Mouse (Mus musculus): ENCODE measurements at regions not wholly inside any gene's neighbourhood (a gene's known extent, or its start where the extent isn't known, plus 50 kb on each side); places are given as distances from the start of the nearest gene placed in this dataset.

- intact Hi-C loops (cut with DNase I): loop anchor here (10.0 kb wide), 1 partner anchor 190 kb away; the partner anchor contains the start of gene Sox9
- DNase-seq (ENCODE audit: low spot score in 2 of 2): no peak
Measured at GRCm38 (mm10) chr11:112974893-112975292, 192.9 kb downstream of the Sox9 start.

DNA sequence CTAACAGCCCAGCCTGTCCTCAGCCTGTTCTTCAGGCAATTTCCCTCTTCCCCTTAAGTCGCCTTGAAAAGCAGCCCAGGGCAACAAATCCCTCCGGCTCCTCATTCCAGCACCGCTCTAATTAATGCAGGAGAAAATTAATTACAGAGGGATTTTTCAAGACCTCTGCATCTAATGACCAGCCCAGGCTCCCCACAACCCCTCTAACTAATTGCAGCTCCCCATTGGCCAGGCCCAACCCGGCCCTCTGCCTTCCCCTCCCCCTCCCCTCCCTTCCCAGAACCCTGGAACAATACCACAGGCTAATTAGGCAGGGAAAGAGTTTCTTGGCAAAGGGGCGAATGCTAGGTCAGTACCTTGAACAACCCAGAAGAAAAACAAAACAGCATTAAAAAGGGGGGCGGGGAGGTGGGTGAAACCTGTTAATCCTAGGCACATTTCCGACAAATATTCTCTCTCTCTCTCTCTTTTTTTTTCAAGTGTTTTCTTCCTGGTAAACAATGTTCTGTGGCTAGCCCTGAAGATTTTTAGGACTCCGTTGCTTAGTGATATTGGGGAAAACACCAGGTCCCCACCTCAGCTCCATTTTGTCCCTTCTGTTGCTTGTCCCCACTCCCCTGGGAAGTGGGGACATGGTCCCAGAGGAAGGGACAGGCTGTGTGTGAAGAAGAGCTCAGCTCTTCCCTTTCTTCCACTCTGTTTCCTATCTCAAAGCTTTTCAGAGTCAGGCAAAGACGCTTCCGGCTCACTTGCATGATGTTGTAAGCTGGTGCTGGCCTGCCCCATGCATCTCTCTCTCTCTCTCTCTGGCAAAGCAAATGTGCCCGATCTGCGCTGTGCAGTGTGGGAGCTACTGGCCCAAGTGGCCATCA lies 195.1 kb downstream of the Sox9 start:
- intact Hi-C loops (cut with DNase I): loop anchor here (2.0 to 10.0 kb wide), 2 partner anchors 166 to 192 kb away; partner anchors contain the start of gene Sox9
- no peak for DNase-seq (ENCODE audit: low spot score in 2 of 2)

- DNase-seq (ENCODE audit: low spot score in 2 of 2): no peak
- intact Hi-C loops (cut with DNase I): loop anchor here (10.0 kb wide), 1 partner anchor 194 kb away; the partner anchor contains the start of gene Sox9
Measured at GRCm38 (mm10) chr11:112978884-112979283, 196.9 kb downstream of the Sox9 start.

DNA sequence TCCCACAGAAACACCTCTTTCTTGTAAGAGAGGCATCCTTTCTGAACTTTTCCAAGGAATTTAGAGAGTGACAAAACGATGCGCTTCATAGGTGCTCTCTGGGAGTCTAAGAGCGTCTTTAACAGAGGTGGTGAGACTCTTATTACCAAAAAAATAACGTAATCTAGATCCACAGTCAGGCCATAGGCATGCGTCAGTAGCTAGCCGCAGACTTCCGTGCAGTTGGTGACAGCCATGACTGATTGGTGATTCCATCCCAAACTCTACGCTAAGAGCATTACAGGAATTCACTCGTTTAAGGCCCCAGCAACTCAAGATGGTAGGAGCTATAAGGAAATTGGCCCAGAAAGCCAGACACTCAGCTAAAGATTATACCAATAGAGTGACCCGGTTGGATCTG lies 197.4 kb downstream of the Sox9 start:
- intact Hi-C loops (cut with DNase I): loop anchor here (10.0 kb wide), 1 partner anchor 195 kb away; the partner anchor contains the start of gene Sox9
- DNase-seq (ENCODE audit: low spot score in 2 of 2): no peak

GRCm38 (mm10) chr11:112982165-112982801 lies 200.3 kb downstream of the Sox9 start:
- intact Hi-C loops (cut with DNase I): loop anchor here (5.0 kb wide), 1 partner anchor 35 kb away; no protein-coding TSS in a partner anchor
- no peak for DNase-seq (ENCODE audit: low spot score in 2 of 2)

DNA sequence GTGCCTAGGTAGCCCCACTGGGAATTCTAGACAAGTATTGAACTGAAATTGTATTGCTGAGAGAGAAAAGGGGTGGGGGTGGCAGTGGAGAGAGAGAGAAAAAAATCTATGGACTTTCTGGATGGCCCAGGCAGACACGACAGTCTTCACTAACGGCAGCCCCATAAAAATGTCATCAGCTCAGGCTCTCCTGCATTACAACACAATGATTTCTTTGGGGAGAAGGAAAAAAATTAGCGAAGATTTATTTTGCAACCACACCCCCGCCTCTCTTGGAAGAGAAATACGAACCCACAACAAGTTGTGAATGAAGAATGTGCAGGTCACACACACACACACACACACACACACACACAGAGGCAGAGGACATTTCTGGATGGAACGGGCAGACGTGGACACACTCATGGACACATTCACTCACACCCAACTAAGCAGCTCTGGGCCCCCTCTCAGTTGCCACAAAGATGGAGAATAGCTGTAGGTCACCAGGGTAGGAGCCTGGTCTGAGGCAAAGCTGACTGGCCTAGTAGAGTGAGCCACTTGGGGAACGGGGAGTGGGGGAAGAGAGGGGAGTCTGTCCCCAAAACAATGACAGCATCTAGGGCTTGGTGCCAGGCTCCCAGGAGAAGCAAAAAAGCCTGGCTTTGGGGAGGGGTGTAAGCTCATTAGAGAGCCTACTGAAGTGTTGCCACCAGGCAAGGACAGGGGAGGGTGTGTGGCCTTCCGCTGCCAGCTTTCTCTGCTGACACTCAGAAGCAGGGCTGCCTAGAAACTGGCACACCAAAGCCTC lies 201.0 kb downstream of the Sox9 start:
- intact Hi-C loops (cut with DNase I): loop anchor here (5.0 kb wide), 1 partner anchor 34 kb away; no protein-coding TSS in a partner anchor
- peak; percentile 33 to 38 for DNase-seq (ENCODE audit: low spot score in 2 of 2)

DNA sequence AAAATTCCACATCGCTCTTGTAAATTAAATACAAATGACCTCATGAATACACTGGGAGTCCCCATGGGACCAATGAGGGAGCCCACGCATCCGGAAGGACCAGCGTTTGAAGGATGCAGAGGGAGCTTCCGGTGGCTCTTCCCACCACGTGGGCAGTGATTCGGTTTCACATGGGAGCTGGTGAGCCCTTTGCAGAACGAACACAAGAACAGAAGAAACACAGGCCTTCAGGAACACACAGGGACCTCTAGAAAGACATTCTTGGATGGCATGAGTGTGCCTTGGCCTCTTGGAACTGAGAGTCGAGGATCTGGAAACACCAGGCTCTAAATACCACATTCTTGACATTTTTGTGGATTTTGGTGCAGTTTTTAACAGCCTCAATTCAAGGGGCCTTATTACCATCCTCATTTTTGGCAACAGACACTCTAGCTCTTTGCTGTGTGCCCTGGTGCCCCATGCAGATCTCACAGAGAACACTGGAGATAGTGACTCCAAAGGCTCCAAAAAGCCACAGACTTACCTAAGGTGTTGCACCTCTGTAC lies 204.1 kb downstream of the Sox9 start:
- intact Hi-C loops (cut with DNase I): no loop called here
- no peak for DNase-seq (ENCODE audit: low spot score in 2 of 2)

DNA sequence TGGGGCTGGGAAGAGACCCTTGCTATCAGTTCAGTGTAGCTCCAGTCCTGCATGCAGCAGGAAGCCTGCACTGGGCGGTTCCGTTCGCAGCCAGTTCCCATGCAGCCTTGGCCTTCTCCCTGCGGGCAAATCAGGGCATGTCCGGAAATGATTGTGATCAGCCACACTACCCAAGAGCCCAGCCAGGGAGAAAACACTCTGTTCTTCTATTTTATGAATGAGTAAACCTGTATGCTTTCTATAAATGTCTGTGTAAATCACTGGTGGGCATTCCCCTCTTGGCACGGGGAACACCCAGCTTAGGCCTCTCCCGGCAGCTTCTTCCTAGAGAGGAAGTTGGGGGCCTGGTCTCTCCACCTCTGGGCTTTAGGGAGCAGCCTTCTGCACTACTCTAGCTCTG lies 205.8 kb downstream of the Sox9 start:
- intact Hi-C loops (cut with DNase I): no loop called here

GRCm38 (mm10) chr11:112988900-112989299 lies 206.9 kb downstream of the Sox9 start:
- DNase-seq (ENCODE audit: low spot score in 2 of 2): no peak
- intact Hi-C loops (cut with DNase I): no loop called here

More for the DNA sequence above, 205.8 kb downstream of the Sox9 start:
- DNase-seq (ENCODE audit: low spot score in 2 of 2): no peak

DNA sequence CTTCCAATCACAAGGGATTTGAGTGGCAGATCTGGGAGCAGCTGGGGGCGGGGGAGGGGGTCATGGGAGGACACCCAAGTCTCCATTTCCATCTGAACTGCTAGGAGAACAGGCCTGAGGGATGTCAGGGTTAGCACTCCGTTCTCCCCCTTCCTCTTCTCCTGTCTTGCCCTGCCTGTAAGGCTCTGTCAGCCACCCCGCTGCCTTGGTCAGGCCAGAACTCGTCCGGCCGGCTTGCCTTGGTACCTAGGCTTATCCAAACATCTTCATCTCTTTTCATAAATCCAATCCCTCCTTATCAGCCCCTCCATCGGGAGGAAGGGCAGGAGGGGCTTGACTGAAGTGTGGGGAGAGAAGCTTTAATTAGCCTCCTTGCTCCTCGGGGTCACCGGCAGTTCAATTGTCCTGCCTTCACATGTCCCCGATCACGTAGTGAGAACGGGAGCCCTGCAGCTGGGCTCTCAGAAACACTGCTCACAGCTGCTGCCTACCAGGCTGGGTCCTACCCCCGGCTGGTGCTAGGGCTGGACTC lies 208.0 kb downstream of the Sox9 start:
- intact Hi-C loops (cut with DNase I): no loop called here
- no peak for DNase-seq (ENCODE audit: low spot score in 2 of 2)

GRCm38 (mm10) chr11:112990751-112991150 lies 208.7 kb downstream of the Sox9 start:
- no peak for DNase-seq (ENCODE audit: low spot score in 2 of 2)
- intact Hi-C loops (cut with DNase I): no loop called here

- intact Hi-C loops (cut with DNase I): no loop called here
- DNase-seq (ENCODE audit: low spot score in 2 of 2): no peak
Measured at GRCm38 (mm10) chr11:112991862-112992261, 209.8 kb downstream of the Sox9 start.

DNA sequence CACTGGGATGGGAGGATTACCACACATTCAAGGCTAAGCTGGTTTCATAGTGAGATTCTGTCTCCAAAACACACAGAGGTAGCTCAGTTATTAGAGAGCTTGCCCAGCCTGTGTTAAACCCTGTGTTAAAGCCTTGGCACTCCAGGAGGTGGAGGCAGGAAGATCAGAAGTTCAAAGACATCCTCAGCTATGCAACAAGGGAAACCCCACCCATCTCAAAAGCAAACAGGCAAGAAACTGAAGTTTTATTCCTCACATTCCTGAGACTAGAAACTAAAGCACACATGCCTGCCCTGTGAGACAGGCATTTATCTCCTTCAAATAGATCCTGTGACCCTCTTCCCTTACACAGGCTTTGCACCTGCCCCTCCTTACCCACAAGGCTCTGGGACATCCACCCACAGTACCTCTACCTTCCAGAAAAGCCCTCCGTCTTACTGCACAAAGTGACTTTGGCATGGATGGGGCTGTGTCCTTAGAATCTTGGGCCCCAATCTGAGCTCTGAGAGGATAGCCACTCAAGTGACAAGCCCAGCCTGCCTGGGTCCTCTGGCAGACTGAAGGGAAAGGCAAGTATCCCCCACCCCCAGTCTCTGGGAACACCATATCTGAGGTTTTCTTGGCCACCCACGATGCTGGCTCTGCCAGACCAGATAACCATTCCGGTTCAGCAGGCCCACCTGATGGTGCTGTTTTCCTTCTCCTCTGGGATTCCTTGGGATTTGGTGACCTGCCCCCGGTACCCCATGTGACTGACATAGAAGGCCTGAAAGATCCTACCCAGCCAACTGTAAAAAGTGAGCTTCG lies 217.0 kb downstream of the Sox9 start:
- intact Hi-C loops (cut with DNase I): no loop called here
- no peak for DNase-seq (ENCODE audit: low spot score in 2 of 2)

- intact Hi-C loops (cut with DNase I): no loop called here
Measured at GRCm38 (mm10) chr11:113001071-113001470, 219.0 kb downstream of the Sox9 start.

DNA sequence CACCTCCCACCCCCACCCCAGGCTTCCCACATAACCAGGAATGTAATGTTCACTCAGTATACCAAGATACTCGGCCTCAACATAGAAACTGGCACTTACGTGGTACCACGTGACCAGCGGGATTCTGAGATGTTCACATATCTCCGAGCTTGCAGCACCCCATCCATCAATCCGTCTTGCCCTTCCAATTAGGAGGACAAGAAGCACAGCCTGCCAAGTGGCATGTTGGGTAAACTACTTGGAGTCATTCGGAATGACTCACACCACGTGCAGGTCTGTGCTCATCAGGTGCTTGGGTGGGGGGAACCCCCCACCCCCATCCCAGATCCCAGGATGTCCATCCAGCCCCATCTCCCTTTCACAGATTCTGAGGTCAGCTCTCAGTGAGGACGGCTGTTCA lies 223.9 kb downstream of the Sox9 start:
- intact Hi-C loops (cut with DNase I): no loop called here
- no peak for DNase-seq (ENCODE audit: low spot score in 2 of 2)

More at GRCm38 (mm10) chr11:113001071-113001470, 219.0 kb downstream of the Sox9 start:
- no peak for DNase-seq (ENCODE audit: low spot score in 2 of 2)

DNA sequence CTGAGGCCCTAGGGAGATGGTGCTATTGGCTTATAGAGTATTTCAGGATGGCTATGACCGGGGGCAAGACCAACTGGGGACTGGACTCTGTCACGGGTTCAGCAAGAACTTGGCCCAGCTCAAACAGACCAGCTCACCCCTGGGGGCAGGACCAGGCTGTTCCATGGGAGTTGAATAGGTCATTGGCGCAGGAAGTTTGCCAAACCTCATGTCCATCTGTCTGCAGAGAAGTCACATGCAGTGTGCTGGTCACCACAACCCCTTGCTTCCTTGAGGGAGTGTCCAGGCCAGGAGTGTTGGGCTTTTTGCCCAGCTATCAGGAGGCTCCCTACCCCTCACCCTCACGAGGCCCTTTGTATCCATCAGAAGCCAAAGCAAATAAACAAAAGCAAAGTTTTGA lies 226.5 kb downstream of the Sox9 start:
- intact Hi-C loops (cut with DNase I): no loop called here
- no peak for DNase-seq (ENCODE audit: low spot score in 2 of 2)

DNA sequence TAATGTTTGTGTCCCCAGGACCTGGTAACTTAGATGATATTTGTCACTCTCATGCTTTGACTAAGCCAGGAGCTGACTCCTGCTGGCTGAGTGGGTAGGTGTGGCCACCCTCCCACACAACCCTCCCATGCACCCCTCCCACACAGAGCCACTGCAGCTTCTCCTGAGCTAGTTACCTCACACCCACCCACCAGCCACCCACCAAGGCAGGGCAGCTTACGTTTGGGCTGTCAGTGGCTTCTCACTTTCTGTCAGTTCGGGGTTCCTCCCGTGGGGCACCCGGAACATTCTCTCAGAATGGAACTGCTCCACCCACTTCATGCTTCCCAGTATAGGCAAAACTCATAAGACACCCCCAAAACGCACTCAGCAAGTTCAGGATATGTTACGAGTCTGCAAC lies 227.4 kb downstream of the Sox9 start:
- intact Hi-C loops (cut with DNase I): no loop called here
- peak; percentile 37 to 52 for DNase-seq (ENCODE audit: low spot score in 2 of 2)

DNA sequence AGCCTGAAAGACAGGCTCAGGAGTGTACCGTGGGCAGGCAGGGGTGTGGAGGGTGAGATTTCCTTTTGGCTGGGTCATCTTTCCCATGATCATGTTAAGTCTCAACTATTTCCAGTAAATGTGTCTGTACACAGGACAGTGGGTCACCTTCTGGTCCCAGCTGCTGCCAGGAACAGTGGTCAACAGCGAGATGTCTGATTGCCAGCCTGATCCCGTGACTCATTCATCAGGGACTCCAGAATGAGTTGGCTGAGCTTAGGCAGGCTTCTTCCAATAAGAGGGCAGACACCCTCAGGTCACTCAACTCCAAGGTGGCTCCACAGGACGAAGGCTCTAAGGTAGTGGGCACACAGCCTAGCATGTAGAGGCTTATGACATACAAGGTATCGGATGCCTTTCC lies 228.9 kb downstream of the Sox9 start:
- intact Hi-C loops (cut with DNase I): no loop called here
- DNase-seq (ENCODE audit: low spot score in 2 of 2): no peak

Data from left cerebral cortex, postnatal 36 days (tissue).